Mouse (Mus musculus) heart, embryonic 10.5 days (tissue): Measurements from ENCODE around the gene Mpped2. TPM values are rescaled to one million over a fixed set of nuclear protein-coding genes. Genes with fewer than 3 reads are reported as not detected.

Experiments
- DNase-seq: peaks from one replicate; pipeline ENCODE4 v3.0.0-alpha.2; 2017; ENCODE audit warnings: low spot score
- H3K27ac ChIP-seq: fragments of 300-500 bp; sonication (generic); 2 replicates; pipeline ENCODE4 v1.5.1; 2016; ENCODE audit warnings: mild to moderate bottlenecking
- H3K27me3 ChIP-seq: fragments of 300-500 bp; sonication (generic); 2 replicates; pipeline ENCODE4 v1.6.1; 2016; ENCODE audit warnings: mild to moderate bottlenecking; ENCODE audit not compliant: poor library complexity, insufficient read depth, severe bottlenecking
- H3K36me3 ChIP-seq: fragments of 300-500 bp; sonication (generic); 2 replicates; pipeline ENCODE4 v1.6.1; 2016; ENCODE audit warnings: mild to moderate bottlenecking, moderate library complexity
- H3K4me1 ChIP-seq: fragments of 300-500 bp; sonication (generic); 2 replicates; pipeline ENCODE4 v1.6.1; 2016; ENCODE audit warnings: mild to moderate bottlenecking
- H3K4me3 ChIP-seq: fragments of 300-500 bp; sonication (generic); 2 replicates; pipeline ENCODE4 v1.5.1; 2016; ENCODE audit warnings: mild to moderate bottlenecking, moderate library complexity
- H3K9me3 ChIP-seq: fragments of 300-500 bp; sonication (generic); 2 replicates; pipeline ENCODE4 v1.6.1; 2016; ENCODE audit warnings: mild to moderate bottlenecking, moderate library complexity
- WGBS: fragments of 180-500 bp; shearing (Covaris S2); methylation state at CpG from one replicate; pipeline ENCODE4 v1.1.7; 2016; 5-methylcytosine and 5-hydroxymethylcytosine counted together
- polyA plus RNA-seq: library from polyadenylated mRNA; unstranded; fragments of >200 nt; fragmentation: Nextera tagmentation; extraction: Ambion mirVana; gene quantifications from 2 replicates; pipeline ENCODE4 v1.2.1, GENCODE M21; 2016

Gene Mpped2
- polyA plus RNA-seq, 1 experiment from 2014 or later = 130 TPM

GRCm38 (mm10) chr2:106796246-106796645 lies 103.2 kb downstream of the Mpped2 start:
- Histone ChIP-seq H3K4me3 (no peak overlapping the region), H3K27me3 (no peaks in the 10 kb centered on the region), H3K9me3 (no peaks in the 10 kb centered on the region), H3K4me1 (peaks cover 39% of the 10 kb centered on the region), H3K36me3 (peaks cover 5% of the 10 kb centered on the region; the same call in 1 of the 2 replicates), H3K27ac (peak overlapping the region; percentile 9; the same call in 1 of the 2 replicates)
- 26% methylated on average over 7 of the region's 7 CpGs for WGBS
- DNase-seq = no peak

DNA sequence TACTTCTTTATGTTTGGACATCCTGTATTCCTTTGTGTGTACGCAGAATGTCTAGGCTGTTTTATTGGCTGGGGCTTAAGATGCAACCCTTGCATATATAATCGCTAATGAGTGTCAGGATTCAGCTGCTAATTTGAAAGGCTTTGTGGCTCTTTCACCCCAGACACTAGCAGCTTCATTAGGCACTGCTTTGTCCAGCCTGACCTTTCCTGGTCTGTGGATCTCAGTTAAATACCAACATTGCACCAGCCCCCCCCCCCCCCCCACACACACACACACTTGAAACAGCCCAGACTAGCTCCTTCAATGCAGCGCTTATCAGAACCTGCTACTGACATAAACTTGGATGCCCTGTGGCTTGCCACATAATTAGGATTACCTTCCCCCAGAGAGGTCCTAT lies 104.8 kb downstream of the Mpped2 start:
- Histone ChIP-seq H3K9me3 (no peaks in the 10 kb centered on the region), H3K4me3 (no peak overlapping the region), H3K27me3 (no peaks in the 10 kb centered on the region), H3K36me3 (0 out of 2 replicates have a peak, but pooled peaks cover 3% of the 10 kb centered on the region), H3K4me1 (peaks cover 35% of the 10 kb centered on the region), H3K27ac (peak overlapping the region; percentile 16; the same call in 1 of the 2 replicates)
- 40% methylated on average over 3 of the region's 3 CpGs for WGBS
- DNase-seq = no peak

DNA sequence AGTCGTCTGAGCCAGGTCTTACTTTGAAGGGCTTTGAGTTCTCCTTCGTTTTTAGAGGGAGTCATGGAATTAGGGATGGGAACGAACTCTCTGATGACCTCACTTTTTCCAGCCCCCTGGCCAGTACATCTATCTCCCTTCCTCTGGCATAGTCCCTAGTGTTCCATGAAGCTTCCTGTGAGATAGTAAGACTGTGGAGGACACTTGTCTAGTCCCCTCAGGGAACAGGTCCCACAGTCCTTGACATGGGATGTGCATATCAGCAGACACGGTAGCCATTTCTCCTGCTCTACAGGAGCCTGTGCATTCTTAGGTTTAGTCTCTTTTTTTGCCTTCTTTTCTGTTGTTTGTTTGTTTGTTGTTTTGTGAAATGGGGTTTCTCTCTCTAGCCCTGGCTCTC lies 105.8 kb downstream of the Mpped2 start:
- no peak overlapping the region for H3K27ac ChIP-seq
- H3K27me3 ChIP-seq = no peaks in the 10 kb centered on the region
- H3K4me3 ChIP-seq = no peak overlapping the region
- H3K9me3 ChIP-seq = no peaks in the 10 kb centered on the region
- H3K36me3 ChIP-seq = 0 out of 2 replicates have a peak, but pooled peaks cover 6% of the 10 kb centered on the region
- H3K4me1 ChIP-seq = peaks cover 35% of the 10 kb centered on the region
- 25% methylated on average over 4 of the region's 4 CpGs for WGBS
- DNase-seq = no peak

GRCm38 (mm10) chr2:106815898-106816297 lies 122.8 kb downstream of the Mpped2 start:
- 88% methylated on average over 3 of the region's 3 CpGs for WGBS
- no peaks in the 10 kb centered on the region for H3K27me3 ChIP-seq
- no peak overlapping the region for H3K27ac ChIP-seq
- no peaks in the 10 kb centered on the region for H3K9me3 ChIP-seq
- H3K4me3 ChIP-seq = no peak overlapping the region
- no peaks in the 10 kb centered on the region for H3K4me1 ChIP-seq
- no peak for DNase-seq
- peaks cover 15% of the 10 kb centered on the region; the same call in 1 of the 2 replicates for H3K36me3 ChIP-seq

GRCm38 (mm10) chr2:106821292-106821691 lies 128.2 kb downstream of the Mpped2 start:
- H3K36me3 ChIP-seq = 0 out of 2 replicates have a peak, but pooled peaks cover 2% of the 10 kb centered on the region
- no peaks in the 10 kb centered on the region for H3K27me3 ChIP-seq
- 71% methylated on average over 8 of the region's 8 CpGs for WGBS
- H3K27ac ChIP-seq = no peak overlapping the region
- no peaks in the 10 kb centered on the region for H3K9me3 ChIP-seq
- no peak for DNase-seq
- H3K4me1 ChIP-seq = peaks cover 21% of the 10 kb centered on the region
- H3K4me3 ChIP-seq = no peak overlapping the region

DNA sequence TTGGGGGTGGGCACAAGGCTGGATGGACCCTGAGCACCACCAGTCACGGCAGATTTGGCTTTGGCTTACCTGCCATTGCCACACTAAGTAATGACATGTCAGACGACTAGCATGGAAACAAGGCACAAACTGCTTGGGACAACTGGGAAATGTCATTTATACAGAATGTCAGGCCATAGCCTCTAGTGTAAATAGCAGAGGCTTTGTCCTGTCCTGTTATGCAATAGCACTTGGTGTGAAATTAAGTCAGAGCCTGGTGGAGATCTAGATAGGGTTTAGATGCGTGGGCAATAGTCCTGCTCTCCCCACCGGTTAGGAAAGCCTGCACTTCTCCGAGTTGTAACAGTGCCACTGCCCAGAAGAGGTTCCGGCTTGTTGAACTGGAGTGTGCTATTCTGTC lies 128.8 kb downstream of the Mpped2 start:
- no peaks in the 10 kb centered on the region for H3K9me3 ChIP-seq
- H3K4me1 ChIP-seq = peaks cover 21% of the 10 kb centered on the region
- no peak overlapping the region for H3K4me3 ChIP-seq
- 0 out of 2 replicates have a peak, but pooled peaks cover 3% of the 10 kb centered on the region for H3K36me3 ChIP-seq
- 64% methylated on average over 6 of the region's 6 CpGs for WGBS
- H3K27ac ChIP-seq = no peak overlapping the region
- H3K27me3 ChIP-seq = no peaks in the 10 kb centered on the region
- no peak for DNase-seq

DNA sequence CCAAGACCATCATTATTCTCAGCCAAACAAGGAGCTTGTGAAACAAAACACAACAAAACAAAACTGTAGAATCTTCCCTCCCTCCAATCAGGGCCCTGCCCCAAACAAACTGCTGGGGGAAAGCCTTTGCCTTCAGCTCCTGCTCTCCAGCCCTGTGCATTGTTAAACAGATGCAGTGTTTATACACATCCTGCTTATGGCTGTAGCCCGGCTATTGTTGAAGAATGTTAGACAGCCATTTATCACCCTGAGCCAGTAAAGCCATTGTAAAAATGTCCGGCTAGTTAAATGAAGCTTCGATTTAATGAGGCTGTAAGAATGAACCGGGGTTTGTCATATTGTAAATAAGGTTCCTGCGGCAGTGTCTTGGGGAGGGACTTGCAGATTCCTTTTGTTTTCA lies 129.5 kb downstream of the Mpped2 start:
- Histone ChIP-seq H3K36me3 (0 out of 2 replicates have a peak, but pooled peaks cover 3% of the 10 kb centered on the region), H3K27me3 (no peaks in the 10 kb centered on the region), H3K27ac (no peak overlapping the region), H3K4me1 (peaks cover 21% of the 10 kb centered on the region), H3K4me3 (no peak overlapping the region), H3K9me3 (no peaks in the 10 kb centered on the region)
- DNase-seq = no peak
- 52% methylated on average over 5 of the region's 5 CpGs for WGBS

DNA sequence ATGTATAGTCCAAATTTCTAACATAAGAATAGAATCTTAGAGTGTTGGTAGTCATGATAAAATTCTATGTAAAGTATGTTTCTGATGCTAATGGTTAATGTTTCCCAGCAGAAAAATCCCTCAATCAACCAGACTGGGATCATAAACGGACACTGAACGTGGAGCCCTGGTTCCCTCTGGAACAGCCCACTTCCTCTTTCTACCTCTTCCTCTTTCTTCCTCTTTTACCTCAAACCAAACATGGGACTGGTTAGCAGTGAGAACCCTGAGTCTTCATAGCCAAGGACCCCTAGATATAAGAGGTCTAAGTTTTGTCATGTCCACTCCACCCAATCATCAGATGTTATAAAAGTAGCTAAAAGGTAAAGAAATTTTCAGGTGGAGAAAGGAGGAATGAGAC lies 132.4 kb downstream of the Mpped2 start:
- 76% methylated on average over 2 of the region's 2 CpGs for WGBS
- no peaks in the 10 kb centered on the region for H3K9me3 ChIP-seq
- no peaks in the 10 kb centered on the region for H3K27me3 ChIP-seq
- H3K4me3 ChIP-seq = no peak overlapping the region
- no peak overlapping the region for H3K27ac ChIP-seq
- DNase-seq = no peak
- H3K36me3 ChIP-seq = 0 out of 2 replicates have a peak, but pooled peaks cover 3% of the 10 kb centered on the region
- peaks cover 47% of the 10 kb centered on the region for H3K4me1 ChIP-seq

DNA sequence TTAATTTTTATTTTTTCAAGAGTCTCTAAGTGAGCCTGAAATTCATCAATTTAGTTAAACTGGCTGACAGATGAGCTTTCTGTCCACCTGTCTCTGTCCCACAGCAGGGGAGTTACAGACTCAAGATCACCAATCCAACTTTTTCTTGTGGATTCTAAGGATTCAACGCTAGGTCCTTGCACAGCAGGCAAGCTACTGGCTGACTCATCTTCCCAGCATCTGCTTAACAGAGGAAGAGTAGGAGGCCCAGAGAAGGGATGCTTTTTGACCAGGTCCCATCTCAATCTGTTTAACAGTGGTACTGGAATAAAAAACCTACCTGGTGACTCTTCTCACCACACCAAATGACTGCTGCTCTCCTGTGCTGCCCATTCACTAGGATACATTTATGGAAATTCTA lies 133.0 kb downstream of the Mpped2 start:
- Histone ChIP-seq H3K36me3 (0 out of 2 replicates have a peak, but pooled peaks cover 3% of the 10 kb centered on the region), H3K27ac (no peak overlapping the region), H3K9me3 (no peaks in the 10 kb centered on the region), H3K27me3 (no peaks in the 10 kb centered on the region), H3K4me3 (no peak overlapping the region), H3K4me1 (peaks cover 46% of the 10 kb centered on the region)
- no peak for DNase-seq
- WGBS = 94% methylated on average over 1 of the region's 1 CpGs

DNA sequence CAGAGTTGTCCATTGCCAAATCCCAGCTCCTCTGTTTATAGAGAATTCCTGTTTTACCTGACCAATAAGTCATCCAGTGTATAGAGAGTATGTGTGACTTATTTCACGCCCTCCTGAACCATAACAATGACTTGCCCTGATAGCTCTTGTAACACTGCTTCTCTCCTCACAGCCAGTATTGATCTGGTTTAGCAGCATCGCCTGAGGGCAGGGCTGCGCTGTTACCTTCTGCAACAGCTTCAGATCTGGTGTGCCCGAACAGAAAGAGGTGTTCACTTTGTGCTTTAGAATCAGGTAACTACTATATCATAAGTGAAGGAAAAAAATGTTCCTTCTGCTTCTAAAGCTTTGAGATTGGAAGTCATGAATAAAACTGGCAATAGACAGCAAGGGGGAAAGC lies 133.7 kb downstream of the Mpped2 start:
- H3K27me3 ChIP-seq = no peaks in the 10 kb centered on the region
- H3K36me3 ChIP-seq = 0 out of 2 replicates have a peak, but pooled peaks cover 3% of the 10 kb centered on the region
- WGBS = 87% methylated on average over 4 of the region's 4 CpGs

GRCm38 (mm10) chr2:106828573-106829310 lies 135.7 kb downstream of the Mpped2 start:
- no peak for DNase-seq
- H3K27ac ChIP-seq = no peak overlapping the region; the same call in 1 of the 2 replicates
- WGBS = 30% methylated on average over 12 of the region's 12 CpGs
- H3K4me1 ChIP-seq = peaks cover 31% of the 10 kb centered on the region
- no peaks in the 10 kb centered on the region for H3K9me3 ChIP-seq
- no peaks in the 10 kb centered on the region for H3K27me3 ChIP-seq
- H3K4me3 ChIP-seq = no peak overlapping the region
- 0 out of 2 replicates have a peak, but pooled peaks cover 3% of the 10 kb centered on the region for H3K36me3 ChIP-seq

More for the DNA sequence above, 133.7 kb downstream of the Mpped2 start:
- Histone ChIP-seq H3K4me1 (peaks cover 44% of the 10 kb centered on the region), H3K27ac (no peak overlapping the region), H3K9me3 (no peaks in the 10 kb centered on the region), H3K4me3 (no peak overlapping the region)
- DNase-seq = peak; percentile 53

GRCm38 (mm10) chr2:106829420-106829819 lies 136.4 kb downstream of the Mpped2 start:
- peaks cover 31% of the 10 kb centered on the region for H3K4me1 ChIP-seq
- 0 out of 2 replicates have a peak, but pooled peaks cover 3% of the 10 kb centered on the region for H3K36me3 ChIP-seq
- H3K9me3 ChIP-seq = no peaks in the 10 kb centered on the region
- no peaks in the 10 kb centered on the region for H3K27me3 ChIP-seq
- no peak overlapping the region; the same call in 1 of the 2 replicates for H3K27ac ChIP-seq
- DNase-seq = no peak
- H3K4me3 ChIP-seq = no peak overlapping the region
- WGBS = 69% methylated on average over 4 of the region's 4 CpGs

DNA sequence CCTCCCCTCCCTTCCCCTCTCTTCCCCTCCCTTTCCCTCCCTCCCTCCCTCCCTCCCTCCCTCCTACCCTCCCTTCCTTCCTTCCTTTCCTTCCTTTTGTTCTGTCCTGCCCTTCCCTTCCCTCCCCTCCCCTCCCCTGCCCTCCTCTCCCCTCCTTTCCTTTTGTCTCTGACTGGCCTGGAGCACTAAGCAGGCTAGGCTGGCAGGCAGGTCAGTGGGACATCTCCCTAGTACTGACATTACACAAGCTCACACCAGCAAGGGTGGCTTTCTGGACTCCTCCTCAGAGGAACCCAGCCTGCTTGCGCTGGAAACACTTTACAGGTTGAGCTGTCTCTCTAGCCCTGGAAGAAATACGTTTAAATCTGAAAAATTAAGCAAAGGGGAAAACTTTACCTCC lies 139.5 kb downstream of the Mpped2 start:
- Histone ChIP-seq H3K27ac (no peak overlapping the region; the same call in 1 of the 2 replicates), H3K9me3 (no peaks in the 10 kb centered on the region), H3K4me3 (no peak overlapping the region), H3K36me3 (no peaks in the 10 kb centered on the region; the same call in 1 of the 2 replicates), H3K4me1 (peaks cover 42% of the 10 kb centered on the region), H3K27me3 (no peaks in the 10 kb centered on the region)
- WGBS = 76% methylated on average over 2 of the region's 2 CpGs
- DNase-seq = no peak
